Mouse (Mus musculus): ENCODE data around the gene Plcl1. TPM values are rescaled to one million over a fixed set of nuclear protein-coding genes. Genes with fewer than 3 reads are reported as not detected.

Gene Plcl1
- polyA plus RNA-seq, 1 experiment from 2014 or later = 1.7 TPM

- H3K9ac ChIP-seq (ENCODE audit: low read length) = no peak overlapping the region
- H3K4me2 ChIP-seq = no peak overlapping the region
- H3K36me3 ChIP-seq (ENCODE audit: control insufficient read depth, insufficient read depth, low read length) = no peaks in the 10 kb centered on the region
- no peak for ATAC-seq (ENCODE audit: low FRiP score)
- no peak for DNase-seq (ENCODE audit: low spot score, missing footprints)
- no peaks in the 10 kb centered on the region for H3K9me3 ChIP-seq (ENCODE audit: control insufficient read depth, low read length)
- WGBS = 77% methylated on average over 3 of the region's 3 CpGs
- H3K4me3 ChIP-seq (ENCODE audit: low read depth, low read length) = no peak overlapping the region
- no peaks in the 10 kb centered on the region for H3K4me1 ChIP-seq (ENCODE audit: control insufficient read depth, insufficient read depth, low read length)
- no peaks in the 10 kb centered on the region for H3K27me3 ChIP-seq (ENCODE audit: control insufficient read depth, insufficient read depth, low read length)
- H3K27ac ChIP-seq (ENCODE audit: low read depth, low read length) = no peak overlapping the region
Measured at GRCm38 (mm10) chr1:55732951-55733350, 327.2 kb downstream of the Plcl1 start.

GRCm38 (mm10) chr1:55736054-55736740, 330.5 kb downstream of the Plcl1 start:
- H3K27me3 ChIP-seq (ENCODE audit: control insufficient read depth, insufficient read depth, low read length) = 0 out of 2 replicates have a peak, but pooled peaks cover 2% of the 10 kb centered on the region
- H3K36me3 ChIP-seq (ENCODE audit: control insufficient read depth, insufficient read depth, low read length) = no peaks in the 10 kb centered on the region
- WGBS = 87% methylated on average over 14 of the region's 14 CpGs
- no peaks in the 10 kb centered on the region for H3K4me1 ChIP-seq (ENCODE audit: control insufficient read depth, insufficient read depth, low read length)
- H3K4me3 ChIP-seq (ENCODE audit: low read depth, low read length) = no peak overlapping the region
- DNase-seq (ENCODE audit: low spot score, missing footprints) (peak; percentile 99), ATAC-seq (ENCODE audit: low FRiP score) (peak; percentile 89)
- H3K27ac ChIP-seq (ENCODE audit: low read depth, low read length) = no peak overlapping the region
- H3K4me2 ChIP-seq = no peak overlapping the region
- H3K9ac ChIP-seq (ENCODE audit: low read length) = no peak overlapping the region
- no peaks in the 10 kb centered on the region for H3K9me3 ChIP-seq (ENCODE audit: control insufficient read depth, low read length)

GRCm38 (mm10) chr1:55736762-55737288, 331.1 kb downstream of the Plcl1 start:
- DNase-seq (ENCODE audit: low spot score, missing footprints) (peak; percentile 83), ATAC-seq (ENCODE audit: low FRiP score) (no peak)
- no peak overlapping the region for H3K4me2 ChIP-seq
- no peaks in the 10 kb centered on the region for H3K36me3 ChIP-seq (ENCODE audit: control insufficient read depth, insufficient read depth, low read length)
- H3K4me1 ChIP-seq (ENCODE audit: control insufficient read depth, insufficient read depth, low read length) = no peaks in the 10 kb centered on the region
- no peak overlapping the region for H3K27ac ChIP-seq (ENCODE audit: low read depth, low read length)
- no peak overlapping the region for H3K9ac ChIP-seq (ENCODE audit: low read length)
- 68% methylated on average over 5 of the region's 5 CpGs for whole genome bisulfite sequencing
- H3K27me3 ChIP-seq (ENCODE audit: control insufficient read depth, insufficient read depth, low read length) = 0 out of 2 replicates have a peak, but pooled peaks cover 2% of the 10 kb centered on the region
- H3K4me3 ChIP-seq (ENCODE audit: low read depth, low read length) = no peak overlapping the region
- no peaks in the 10 kb centered on the region for H3K9me3 ChIP-seq (ENCODE audit: control insufficient read depth, low read length)

- Histone ChIP-seq H3K36me3 (ENCODE audit: control insufficient read depth, insufficient read depth, low read length) (no peaks in the 10 kb centered on the region), H3K9ac (ENCODE audit: low read length) (no peak overlapping the region), H3K9me3 (ENCODE audit: control insufficient read depth, low read length) (no peaks in the 10 kb centered on the region), H3K27me3 (ENCODE audit: control insufficient read depth, insufficient read depth, low read length) (0 out of 2 replicates have a peak, but pooled peaks cover 2% of the 10 kb centered on the region), H3K27ac (ENCODE audit: low read depth, low read length) (no peak overlapping the region), H3K4me3 (ENCODE audit: low read depth, low read length) (no peak overlapping the region), H3K4me2 (no peak overlapping the region), H3K4me1 (ENCODE audit: control insufficient read depth, insufficient read depth, low read length) (0 out of 2 replicates have a peak, but pooled peaks cover 2% of the 10 kb centered on the region)
- WGBS = 66% methylated on average over 12 of the region's 12 CpGs
- DNase-seq (ENCODE audit: low spot score, missing footprints) (peak; percentile 86), ATAC-seq (ENCODE audit: low FRiP score) (no peak)
Measured at GRCm38 (mm10) chr1:55738746-55739365, 333.1 kb downstream of the Plcl1 start.

- Histone ChIP-seq H3K27ac (ENCODE audit: low read depth, low read length) (no peak overlapping the region), H3K36me3 (ENCODE audit: control insufficient read depth, insufficient read depth, low read length) (no peaks in the 10 kb centered on the region), H3K4me1 (ENCODE audit: control insufficient read depth, insufficient read depth, low read length) (0 out of 2 replicates have a peak, but pooled peaks cover 2% of the 10 kb centered on the region), H3K27me3 (ENCODE audit: control insufficient read depth, insufficient read depth, low read length) (0 out of 2 replicates have a peak, but pooled peaks cover 2% of the 10 kb centered on the region), H3K4me3 (ENCODE audit: low read depth, low read length) (no peak overlapping the region), H3K4me2 (no peak overlapping the region), H3K9ac (ENCODE audit: low read length) (no peak overlapping the region), H3K9me3 (ENCODE audit: control insufficient read depth, low read length) (no peaks in the 10 kb centered on the region)
- WGBS = 79% methylated on average over 3 of the region's 3 CpGs
- ATAC-seq (ENCODE audit: low FRiP score) (no peak), DNase-seq (ENCODE audit: low spot score, missing footprints) (no peak)
Measured at GRCm38 (mm10) chr1:55741885-55742284, 336.2 kb downstream of the Plcl1 start.

GRCm38 (mm10) chr1:55748516-55748915, 342.8 kb downstream of the Plcl1 start:
- Histone ChIP-seq H3K36me3 (ENCODE audit: control insufficient read depth, insufficient read depth, low read length) (no peaks in the 10 kb centered on the region), H3K27me3 (ENCODE audit: control insufficient read depth, insufficient read depth, low read length) (no peaks in the 10 kb centered on the region), H3K4me2 (no peak overlapping the region), H3K4me1 (ENCODE audit: control insufficient read depth, insufficient read depth, low read length) (no peaks in the 10 kb centered on the region), H3K27ac (ENCODE audit: low read depth, low read length) (no peak overlapping the region), H3K4me3 (ENCODE audit: low read depth, low read length) (no peak overlapping the region), H3K9me3 (ENCODE audit: control insufficient read depth, low read length) (no peaks in the 10 kb centered on the region), H3K9ac (ENCODE audit: low read length) (no peak overlapping the region)
- DNase-seq (ENCODE audit: low spot score, missing footprints) = no peak
- ATAC-seq (ENCODE audit: low FRiP score) = no peak
- 68% methylated on average over 5 of the region's 5 CpGs for WGBS

GRCm38 (mm10) chr1:55749770-55750169, 344.0 kb downstream of the Plcl1 start:
- Histone ChIP-seq H3K9ac (ENCODE audit: low read length) (no peak overlapping the region), H3K4me3 (ENCODE audit: low read depth, low read length) (no peak overlapping the region), H3K9me3 (ENCODE audit: control insufficient read depth, low read length) (no peaks in the 10 kb centered on the region), H3K27me3 (ENCODE audit: control insufficient read depth, insufficient read depth, low read length) (no peaks in the 10 kb centered on the region), H3K36me3 (ENCODE audit: control insufficient read depth, insufficient read depth, low read length) (no peaks in the 10 kb centered on the region), H3K4me2 (no peak overlapping the region), H3K27ac (ENCODE audit: low read depth, low read length) (no peak overlapping the region), H3K4me1 (ENCODE audit: control insufficient read depth, insufficient read depth, low read length) (no peaks in the 10 kb centered on the region)
- ATAC-seq (ENCODE audit: low FRiP score) (no peak), DNase-seq (ENCODE audit: low spot score, missing footprints) (peak; percentile 85)
- WGBS = 89% methylated on average over 7 of the region's 7 CpGs

GRCm38 (mm10) chr1:55755742-55756141, 350.0 kb downstream of the Plcl1 start:
- ATAC-seq (ENCODE audit: low FRiP score) (no peak), DNase-seq (ENCODE audit: low spot score, missing footprints) (no peak)
- Histone ChIP-seq H3K4me1 (ENCODE audit: control insufficient read depth, insufficient read depth, low read length) (no peaks in the 10 kb centered on the region), H3K9me3 (ENCODE audit: control insufficient read depth, low read length) (no peaks in the 10 kb centered on the region), H3K27ac (ENCODE audit: low read depth, low read length) (no peak overlapping the region), H3K4me2 (no peak overlapping the region), H3K9ac (ENCODE audit: low read length) (no peak overlapping the region), H3K36me3 (ENCODE audit: control insufficient read depth, insufficient read depth, low read length) (no peaks in the 10 kb centered on the region), H3K4me3 (ENCODE audit: low read depth, low read length) (no peak overlapping the region), H3K27me3 (ENCODE audit: control insufficient read depth, insufficient read depth, low read length) (no peaks in the 10 kb centered on the region)
- WGBS = 58% methylated on average over 10 of the region's 10 CpGs

- no peak overlapping the region for H3K4me2 ChIP-seq
- DNase-seq (ENCODE audit: low spot score, missing footprints) = no peak
Measured at GRCm38 (mm10) chr1:55762284-55762683, 356.6 kb downstream of the Plcl1 start.

More at GRCm38 (mm10) chr1:55762284-55762683, 356.6 kb downstream of the Plcl1 start:
- H3K27ac ChIP-seq (ENCODE audit: low read depth, low read length) = no peak overlapping the region
- peaks cover 2% of the 10 kb centered on the region; the same call in 1 of the 2 replicates for H3K4me1 ChIP-seq (ENCODE audit: control insufficient read depth, insufficient read depth, low read length)
- H3K27me3 ChIP-seq (ENCODE audit: control insufficient read depth, insufficient read depth, low read length) = no peaks in the 10 kb centered on the region
- ATAC-seq (ENCODE audit: low FRiP score) = no peak
- H3K9ac ChIP-seq (ENCODE audit: low read length) = no peak overlapping the region
- no peaks in the 10 kb centered on the region for H3K9me3 ChIP-seq (ENCODE audit: control insufficient read depth, low read length)
- H3K4me3 ChIP-seq (ENCODE audit: low read depth, low read length) = no peak overlapping the region
- no peaks in the 10 kb centered on the region for H3K36me3 ChIP-seq (ENCODE audit: control insufficient read depth, insufficient read depth, low read length)
- WGBS = 66% methylated on average over 5 of the region's 5 CpGs

Data from midbrain, embryonic 11.5 days (tissue).